Mouse (Mus musculus) liver, embryonic 14.5 days (tissue): Measurements from ENCODE around the gene Ptpn14. TPM values are rescaled to one million over a fixed set of nuclear protein-coding genes. Genes with fewer than 3 reads are reported as not detected.

ENCODE experiments used
- ATAC-seq: fragments of 200-750 bp; cut with Nextera tagmentation; 2 replicates; pipeline ENCODE4 v1.8.0; 2017; ENCODE audit warnings: moderate number of reproducible peaks, mild to moderate bottlenecking, moderate library complexity; ENCODE audit not compliant: insufficient read depth
- DNase-seq, 3 experiments: peaks; one replicate each; pipeline ENCODE4 v3.0.0-alpha.2; 2012 to 2013; ENCODE audit warnings: low read depth in 3 of 3, low spot score in 3 of 3
- H3K27ac ChIP-seq: fragments of 300-500 bp; sonication (generic); 2 replicates; pipeline ENCODE4 v1.5.1; 2014; ENCODE audit warnings: moderate library complexity, mild to moderate bottlenecking, control low read depth, inconsistent platforms
- H3K27me3 ChIP-seq: fragments of 300-500 bp; sonication (generic); 2 replicates; pipeline ENCODE4 v1.6.1; 2014; ENCODE audit warnings: mild to moderate bottlenecking, low read length, moderate library complexity; ENCODE audit not compliant: control insufficient read depth, insufficient read depth
- H3K36me3 ChIP-seq: fragments of 300-500 bp; sonication (generic); replicated peaks from 2 replicates; pipeline ENCODE4 v1.6.1; 2014; ENCODE audit warnings: low read depth; ENCODE audit not compliant: control insufficient read depth, insufficient read depth
- H3K4me1 ChIP-seq, 2 experiments: fragments of 200-500 bp in 1 of 2; fragments of 300-500 bp in 1 of 2; sonication (generic) in 1 of 2; replicated peaks; 2 replicates each; pipeline ENCODE4 v1.6.1; 2012 to 2014; ENCODE audit warnings: antibody characterized with exemption in 1 of 2, inconsistent platforms in 1 of 2, low read length in 1 of 2; ENCODE audit not compliant: control insufficient read depth in 2 of 2, insufficient read depth in 2 of 2
- H3K4me2 ChIP-seq: fragments of 300-500 bp; sonication (generic); 2 replicates; pipeline ENCODE4 v1.6.1; 2014; ENCODE audit warnings: low read depth, mild to moderate bottlenecking, control low read depth, moderate library complexity
- H3K4me3 ChIP-seq, 2 experiments: fragments of 200-500 bp in 1 of 2; fragments of 300-500 bp in 1 of 2; sonication (generic) in 1 of 2; 2 replicates each; pipeline ENCODE4 v1.5.1; 2012 to 2014; ENCODE audit warnings: low read depth in 2 of 2, low read length in 2 of 2, mild to moderate bottlenecking in 2 of 2, control low read depth in 1 of 2, inconsistent platforms in 1 of 2, moderate library complexity in 1 of 2; ENCODE audit not compliant: insufficient read depth in 1 of 2
- H3K9ac ChIP-seq: fragments of 300-500 bp; sonication (generic); replicated peaks from 2 replicates; pipeline ENCODE4 v1.6.1; 2014; ENCODE audit warnings: mild to moderate bottlenecking, control low read depth, moderate library complexity
- H3K9me3 ChIP-seq: fragments of 300-500 bp; sonication (generic); 2 replicates; pipeline ENCODE4 v1.6.1; 2016; ENCODE audit warnings: low read length, mixed read lengths; ENCODE audit not compliant: control insufficient read depth
- CTCF ChIP-seq: IDR thresholded peaks from 2 replicates; pipeline ENCODE4 v1.5.1; 2016; ENCODE audit warnings: antibody characterized with exemption, low read depth, control low read depth
- EP300 ChIP-seq: IDR thresholded peaks from 2 replicates; pipeline ENCODE4 v1.6.1; 2016; ENCODE audit warnings: antibody characterized with exemption, low read depth
- WGBS: fragments of 180-500 bp; shearing (Covaris S2); extraction: QIAGEN DNeasy Blood & Tissue Kit; methylation state at CpG from one replicate; pipeline ENCODE4 v1.1.7; 2014; ENCODE audit not compliant: insufficient replicate concordance; 5-methylcytosine and 5-hydroxymethylcytosine counted together
- polyA plus RNA-seq, 2 experiments: library from polyadenylated mRNA; depleted of rRNA in 1 of 2; stranded (reverse) in 1 of 2; unstranded in 1 of 2; fragments of >200 nt; fragmentation: Nextera tagmentation in 1 of 2; extraction: Ambion mirVana in 1 of 2; gene quantifications; 2 replicates each; pipeline versions ENCODE4 v1.2.1 to v1.2.3; 2012 to 2014

Gene Ptpn14
- polyA plus RNA-seq, 2 experiments: 0.22 to 0.50 TPM

DNA sequence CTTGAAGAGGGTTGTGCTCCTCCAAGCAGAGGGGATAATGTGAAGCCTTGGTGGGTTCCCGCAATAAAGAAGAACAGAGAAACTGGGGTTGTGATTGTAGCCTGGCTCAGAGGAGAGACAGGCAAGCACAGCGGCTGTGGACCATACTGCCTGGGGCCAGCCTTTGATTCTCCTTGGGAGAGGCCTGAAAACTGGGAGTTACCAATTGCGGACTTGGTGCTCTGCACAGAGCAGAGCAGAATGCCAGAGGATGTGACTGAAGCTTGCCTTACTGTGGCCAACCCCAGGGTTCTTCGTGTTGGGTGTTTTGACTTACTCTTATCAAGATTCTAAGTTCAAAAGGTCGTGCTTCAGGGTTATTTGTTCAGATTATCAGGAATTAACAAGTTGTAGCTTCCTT is 92.0 kb downstream of the Ptpn14 start:
- no peak overlapping the region for H3K27ac ChIP-seq
- WGBS: 47% methylated on average over 5 of the region's 5 CpGs
- no peak for TF ChIP-seq CTCF
- TF ChIP-seq EP300: no peak
- H3K4me2 ChIP-seq: no peak overlapping the region
- no peak overlapping the region for H3K9ac ChIP-seq
- no peak overlapping the region for H3K4me3 ChIP-seq
- DNase-seq (no peak), ATAC-seq (no peak)
- peaks cover 0 to 2% of the 10 kb centered on the region in 2 experiments; a peak in 1 of 4 replicates for H3K4me1 ChIP-seq
- H3K36me3 ChIP-seq: no peaks in the 10 kb centered on the region
- no peaks in the 10 kb centered on the region for H3K9me3 ChIP-seq
- no peaks in the 10 kb centered on the region for H3K27me3 ChIP-seq

DNA sequence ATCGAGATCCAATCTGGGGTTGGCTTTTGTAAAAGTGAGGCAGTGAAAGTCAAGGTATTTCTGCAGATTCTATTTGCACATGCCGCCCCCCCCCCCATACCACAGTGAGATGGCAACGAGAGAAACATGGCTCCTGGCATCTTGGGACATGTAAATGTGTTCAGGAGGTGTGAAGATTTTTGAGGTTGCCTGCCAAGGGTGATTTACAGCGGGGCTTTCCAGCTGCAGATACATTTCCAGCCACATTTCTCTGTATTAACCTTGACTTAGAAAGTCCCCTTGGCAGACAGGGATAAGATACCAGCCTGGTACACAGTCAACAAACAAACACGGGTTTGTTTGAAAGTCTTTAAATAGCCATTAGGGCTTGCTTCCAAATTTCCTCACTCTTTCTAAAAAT is 96.4 kb downstream of the Ptpn14 start:
- Histone ChIP-seq H3K4me3 (no peak overlapping the region), H3K9me3 (no peaks in the 10 kb centered on the region), H3K27ac (no peak overlapping the region), H3K4me1 (no peaks in the 10 kb centered on the region), H3K27me3 (no peaks in the 10 kb centered on the region), H3K4me2 (no peak overlapping the region), H3K36me3 (no peaks in the 10 kb centered on the region), H3K9ac (no peak overlapping the region)
- ATAC-seq (no peak), DNase-seq (no peak)
- no peak for TF ChIP-seq CTCF
- TF ChIP-seq EP300: no peak
- WGBS: 69% methylated on average over 5 of the region's 5 CpGs

GRCm38 (mm10) chr1:189830391-189830790 is 102.3 kb downstream of the Ptpn14 start:
- TF ChIP-seq CTCF (no peak), EP300 (no peak)
- DNase-seq (no peak), ATAC-seq (peak; percentile 6; the same call in 1 of the 2 replicates)
- Histone ChIP-seq H3K9me3 (no peaks in the 10 kb centered on the region), H3K27me3 (no peaks in the 10 kb centered on the region), H3K27ac (no peak overlapping the region), H3K4me1 (peaks cover 12 to 20% of the 10 kb centered on the region in 2 experiments), H3K4me2 (no peak overlapping the region), H3K4me3 (no peak overlapping the region), H3K9ac (no peak overlapping the region), H3K36me3 (no peaks in the 10 kb centered on the region)
- WGBS: 73% methylated on average over 4 of the region's 4 CpGs

DNA sequence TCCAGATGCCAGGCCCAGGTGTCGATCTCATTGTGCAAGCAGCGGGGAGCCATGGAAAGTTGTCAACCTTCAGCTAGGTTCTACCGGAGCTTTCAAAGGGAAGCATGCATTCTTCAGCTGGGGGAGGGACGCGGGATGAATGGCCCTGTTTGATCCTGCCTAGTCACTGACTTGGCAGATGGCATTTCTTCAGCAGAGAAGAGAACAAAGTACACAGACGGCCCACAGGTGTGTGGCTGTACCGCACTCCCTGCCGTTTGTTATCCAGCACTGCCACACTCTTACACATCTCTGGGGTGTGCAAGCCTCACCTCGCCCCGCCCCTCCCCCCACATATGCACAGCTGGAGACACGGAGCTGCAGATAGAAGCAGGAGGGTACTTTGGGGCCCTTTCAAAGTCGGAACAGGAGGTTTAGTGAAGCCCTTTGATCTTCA is 102.7 kb downstream of the Ptpn14 start:
- no peak overlapping the region for H3K4me3 ChIP-seq
- 18% methylated on average over 12 of the region's 12 CpGs for WGBS
- ATAC-seq (peak; percentile 92), DNase-seq (peak in 2 of 3 experiments; percentile 29 to 34)
- no peaks in the 10 kb centered on the region for H3K27me3 ChIP-seq
- TF ChIP-seq EP300: peak; percentile 71
- no peak; the same call in 1 of the 2 replicates for TF ChIP-seq CTCF
- H3K27ac ChIP-seq: no peak overlapping the region
- peaks cover 12 to 20% of the 10 kb centered on the region in 2 experiments for H3K4me1 ChIP-seq
- peak overlapping the region; percentile 36; the same call in 1 of the 2 replicates for H3K4me2 ChIP-seq
- 0 out of 2 replicates have a peak overlapping the region, but pooled peaks have one; percentile 4 for H3K9ac ChIP-seq
- no peaks in the 10 kb centered on the region for H3K36me3 ChIP-seq
- no peaks in the 10 kb centered on the region for H3K9me3 ChIP-seq

DNA sequence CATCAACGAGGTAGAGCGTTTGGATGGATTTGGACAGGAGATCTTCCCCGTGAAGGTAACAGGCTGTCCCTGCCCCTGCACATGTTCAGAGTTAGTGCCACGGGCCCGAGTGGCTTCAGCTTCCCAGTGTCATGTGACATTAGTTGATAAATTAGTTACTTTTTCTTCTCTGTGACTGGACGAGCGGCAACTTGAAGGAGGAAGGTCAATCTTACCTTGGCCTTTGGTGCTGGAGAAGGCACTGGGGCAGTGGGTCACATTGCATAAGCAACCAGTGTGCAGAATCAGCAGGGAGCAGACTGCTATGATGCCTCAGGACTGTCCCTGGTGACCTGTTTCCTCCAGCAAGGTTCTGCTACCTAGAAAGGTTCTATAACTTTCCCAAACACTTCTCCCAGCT is 105.3 kb downstream of the Ptpn14 start:
- H3K36me3 ChIP-seq: no peaks in the 10 kb centered on the region
- H3K27ac ChIP-seq: no peak overlapping the region
- no peak for TF ChIP-seq EP300
- TF ChIP-seq CTCF: no peak
- no peak for ATAC-seq
- peaks cover 12 to 20% of the 10 kb centered on the region in 2 experiments for H3K4me1 ChIP-seq
- no peaks in the 10 kb centered on the region for H3K27me3 ChIP-seq
- no peak overlapping the region for H3K4me3 ChIP-seq
- WGBS: 60% methylated on average over 7 of the region's 7 CpGs
- no peak for DNase-seq
- H3K4me2 ChIP-seq: no peak overlapping the region
- no peak overlapping the region for H3K9ac ChIP-seq
- no peaks in the 10 kb centered on the region for H3K9me3 ChIP-seq
